Mouse (Mus musculus): ENCODE results near the gene Serpina16.
A peak's percentile ranks its signal among the peaks of the same experiment; 100 is the strongest.

The Serpina16 gene

DNA sequence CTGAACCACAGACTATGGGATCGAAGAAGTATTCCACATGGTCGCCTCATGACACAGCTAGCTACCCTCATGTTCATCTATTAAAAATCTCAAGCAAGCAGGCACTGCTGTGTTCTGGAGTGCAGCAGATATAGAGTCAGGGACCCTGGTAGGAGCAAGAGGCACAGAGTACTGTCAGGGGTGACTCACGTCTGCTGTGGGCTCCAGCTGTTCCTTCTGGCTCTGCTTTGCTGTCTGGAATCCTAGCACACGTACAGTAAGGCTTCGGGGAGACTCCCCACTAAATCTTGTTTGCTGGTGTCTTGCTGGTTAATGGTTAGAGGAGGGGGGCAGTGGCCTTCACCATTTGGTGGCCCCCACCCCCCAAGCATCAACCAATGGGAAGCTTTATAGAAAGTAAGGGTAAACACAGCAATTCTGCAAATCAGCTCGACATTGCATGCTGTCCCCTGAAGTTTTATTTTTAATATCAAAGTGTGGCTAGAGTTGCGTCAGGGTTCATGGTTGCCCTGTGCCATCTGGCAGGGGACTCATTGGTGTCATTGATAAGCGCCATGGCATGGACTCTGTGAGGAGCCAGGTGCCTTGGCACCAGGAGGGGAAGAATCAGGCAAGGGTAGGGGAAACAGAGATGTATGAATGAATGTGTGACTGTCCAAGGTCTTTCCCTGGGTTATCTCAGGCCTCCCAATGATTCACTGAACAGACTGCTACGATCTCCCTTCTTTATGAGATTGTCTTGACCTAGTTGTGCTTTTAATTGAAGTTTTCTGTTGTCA, 18.9 kb downstream of the Serpina16 start, which contains the start of gene Serpina6:
Serpina6 (minus strand) TSS at position 365 of the 779 bp plus-strand sequence.
- no peak for DNase-seq (ENCODE audit: low read depth)

DNA sequence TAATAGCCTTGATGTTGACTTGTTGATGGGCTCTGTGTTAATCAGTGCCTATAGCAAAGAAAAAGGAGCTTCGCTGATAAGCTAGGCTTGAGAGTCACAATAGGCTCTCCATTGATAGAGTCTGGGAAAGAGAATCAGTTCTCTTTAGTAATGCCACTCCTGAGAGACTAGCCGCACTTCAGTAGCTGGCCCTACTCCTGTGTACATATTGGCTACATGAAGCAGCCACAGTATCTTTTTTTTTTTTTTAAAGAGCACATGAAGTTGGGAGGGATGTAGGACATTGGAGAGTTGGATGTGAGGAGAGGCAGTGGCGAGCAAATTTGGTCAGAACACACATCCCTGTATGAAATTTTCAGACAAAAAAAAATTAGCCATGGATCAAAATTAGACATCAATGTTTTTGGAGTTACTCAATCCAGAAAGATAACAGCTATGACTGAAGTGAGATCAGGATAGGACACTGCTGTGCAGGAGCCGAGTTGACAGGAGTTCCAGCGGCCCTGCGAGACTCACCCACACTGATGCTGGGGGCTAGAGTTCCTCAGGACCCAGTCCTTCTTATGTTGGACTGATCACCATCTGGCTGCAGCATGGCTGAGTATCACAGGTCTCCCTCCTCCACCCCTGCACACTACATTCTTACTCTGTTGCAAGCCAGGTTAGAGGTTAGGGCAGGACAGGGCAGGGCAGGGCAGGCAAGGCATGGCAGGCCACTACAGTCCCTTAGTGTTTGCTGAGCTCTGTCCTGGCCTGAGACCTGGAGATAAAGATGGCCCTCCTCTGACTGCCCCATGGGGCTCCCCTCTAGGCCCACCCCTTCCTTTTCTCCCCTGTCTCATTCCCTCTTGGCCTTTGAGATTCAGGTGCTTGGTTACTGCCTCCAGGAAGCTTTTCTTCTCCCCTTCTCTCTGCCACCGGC, 20.6 kb downstream of the Serpina16 start:
- DNase-seq (ENCODE audit: low read depth) = no peak

DNA sequence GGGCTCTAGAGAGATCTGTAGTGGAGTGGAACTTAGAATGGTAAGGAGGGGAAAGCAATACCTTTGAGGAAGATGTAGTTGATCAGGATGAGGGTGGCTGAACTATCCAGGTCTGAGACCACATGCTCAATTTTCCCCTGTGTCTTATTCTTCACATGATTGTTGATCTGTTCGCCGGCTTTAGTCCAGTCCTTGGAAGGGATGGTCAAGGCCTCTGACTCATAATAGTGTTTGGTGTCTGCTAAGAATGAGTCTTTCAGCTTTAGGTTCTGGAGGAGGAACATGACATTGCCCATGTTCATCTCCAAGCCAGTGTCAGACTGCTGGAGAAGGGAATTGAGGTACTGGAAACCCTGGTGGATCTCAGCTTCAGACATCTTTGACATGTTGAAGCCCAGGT, 22.1 kb downstream of the Serpina16 start:
- DNase-seq (ENCODE audit: low read depth) = no peak

DNA sequence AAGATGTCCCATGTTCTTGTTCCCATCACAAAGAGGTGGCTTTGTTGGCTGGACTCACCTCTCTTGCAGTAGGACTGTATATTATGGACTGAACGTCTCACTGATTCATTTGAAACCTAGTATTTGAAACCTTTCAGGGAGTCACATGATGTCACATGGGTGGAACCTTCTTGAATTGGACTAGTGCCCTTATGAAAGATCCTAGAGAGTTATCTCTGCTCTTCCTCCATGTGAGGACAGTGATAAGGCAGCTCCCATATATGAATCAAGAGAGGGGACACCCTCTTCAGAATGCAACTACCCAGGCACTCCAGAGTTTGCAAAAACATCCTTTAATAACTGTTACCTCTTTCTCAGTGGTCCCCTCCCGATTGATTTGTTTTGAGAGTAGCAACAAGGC, 29.6 kb downstream of the Serpina16 start:
- DNase-seq (ENCODE audit: low read depth) = no peak

DNA sequence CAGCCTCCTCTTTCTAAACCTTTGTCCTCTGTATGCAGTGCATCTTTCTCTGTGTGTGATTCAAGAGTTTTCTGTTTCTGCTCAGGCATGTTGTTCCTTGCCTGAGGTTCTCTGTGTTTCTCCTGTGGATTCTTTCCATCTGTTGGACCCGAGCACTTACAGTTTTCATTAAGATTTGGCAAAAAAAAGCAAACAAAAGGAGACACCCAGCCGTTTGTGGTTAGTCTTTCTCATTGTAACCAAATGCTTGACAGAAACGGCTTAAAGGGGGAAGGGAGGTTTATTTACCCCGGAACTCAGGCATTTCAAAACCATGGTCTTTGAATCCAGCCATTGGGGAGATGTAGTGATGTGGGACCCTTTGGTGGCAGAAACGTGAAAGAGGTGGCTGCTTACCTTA, 31.3 kb downstream of the Serpina16 start:
- no peak for DNase-seq (ENCODE audit: low read depth)

DNA sequence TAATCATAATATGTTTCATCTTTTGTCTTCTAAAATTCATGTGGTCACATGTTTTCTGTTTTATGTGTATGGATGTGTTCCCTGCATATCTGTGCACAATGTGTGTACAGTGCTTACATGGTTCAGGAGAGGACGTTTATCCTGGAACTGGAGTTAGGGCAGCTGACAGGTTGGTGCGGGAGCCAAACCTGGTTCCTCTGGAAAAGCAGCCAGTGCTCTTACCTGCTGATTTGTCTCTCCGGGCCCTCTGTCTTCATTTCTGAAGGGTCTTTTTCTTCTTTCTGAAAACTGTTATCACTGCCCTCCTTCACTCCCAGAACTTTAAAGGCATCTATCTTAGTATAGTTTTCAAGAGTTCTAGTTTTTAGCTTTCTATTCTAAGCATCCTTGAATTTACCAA, 32.1 kb downstream of the Serpina16 start:
- DNase-seq (ENCODE audit: low read depth) = no peak

DNA sequence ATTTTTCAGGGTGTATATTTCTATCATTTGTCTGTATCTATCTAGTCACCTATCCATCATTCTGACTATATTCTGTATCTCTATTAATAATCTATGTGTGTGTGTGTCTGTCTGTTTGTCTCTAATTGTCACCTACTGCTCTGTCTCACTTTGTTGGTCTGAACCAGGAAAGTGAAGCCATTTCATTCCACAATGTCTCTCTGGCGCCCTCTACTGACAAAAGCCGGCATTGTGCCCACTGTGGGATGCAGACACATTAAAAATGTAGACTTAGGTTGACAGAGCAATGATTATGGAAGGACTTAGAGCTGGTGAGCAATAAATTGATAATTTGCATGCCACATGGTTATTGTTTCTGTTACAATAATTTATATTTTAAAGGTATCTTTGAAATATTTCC, 32.6 kb downstream of the Serpina16 start:
- peak; percentile 33 for DNase-seq (ENCODE audit: low read depth)

DNA sequence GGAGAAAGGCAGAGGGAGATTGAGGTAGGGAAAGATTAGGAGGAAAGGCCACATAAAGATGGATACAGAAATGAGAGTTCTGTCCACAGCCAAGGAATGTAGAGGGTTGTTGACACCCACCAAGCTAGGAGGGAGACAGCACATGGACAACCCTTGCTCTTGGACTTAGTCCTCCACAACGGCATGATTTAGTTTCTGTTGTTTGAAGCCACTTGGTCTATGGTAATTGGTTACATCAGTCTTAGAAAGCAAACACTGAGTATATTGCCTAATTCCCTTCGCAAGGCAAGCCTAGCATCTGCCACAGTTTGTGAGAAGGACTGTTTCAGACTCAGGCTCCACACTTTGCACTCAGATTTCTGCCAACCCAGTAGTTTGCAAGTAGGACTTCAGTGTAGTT, 40.1 kb downstream of the Serpina16 start:
- no peak for DNase-seq (ENCODE audit: low read depth)

DNA sequence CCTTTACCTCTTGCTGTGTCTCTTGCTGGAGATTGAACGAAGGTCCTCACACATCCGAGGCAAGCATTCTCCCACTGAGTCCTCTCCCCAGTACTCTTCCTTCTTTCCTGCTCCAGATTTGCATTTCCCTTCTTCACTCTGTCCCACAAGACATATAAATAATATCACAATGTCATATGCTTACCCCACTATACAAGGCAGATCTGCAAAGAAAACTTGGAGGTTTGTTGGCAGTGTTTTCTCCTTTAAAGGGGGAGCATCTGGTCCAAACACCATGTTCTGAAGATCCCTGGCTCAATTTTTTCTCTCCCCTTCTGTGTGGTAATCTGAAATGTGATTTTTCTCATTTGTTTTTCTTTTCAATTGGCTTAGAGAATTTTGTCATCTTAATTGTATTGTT, 41.5 kb downstream of the Serpina16 start:
- no peak for DNase-seq (ENCODE audit: low read depth)

DNA sequence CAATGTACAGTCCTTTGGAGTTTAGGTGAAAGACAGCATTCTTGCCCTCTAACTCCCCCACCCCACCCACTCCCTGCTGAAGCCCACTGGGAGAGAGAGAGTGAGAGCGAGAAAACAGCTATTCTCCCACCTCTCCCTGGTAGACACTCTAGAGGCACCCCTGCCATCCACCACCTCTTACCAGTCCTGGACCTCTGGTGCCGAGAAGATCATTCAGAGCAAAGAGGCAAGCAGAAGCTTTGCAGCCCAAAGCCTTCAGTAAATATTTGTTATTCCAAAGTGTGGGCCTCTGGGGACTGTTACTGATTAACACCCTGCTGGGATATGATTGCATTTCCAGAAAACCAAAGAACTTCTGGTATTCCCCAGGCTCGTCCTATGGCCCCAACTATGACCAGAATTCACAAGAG, 44.7 kb downstream of the Serpina16 start, which contains the start of gene Serpina10:
Serpina10 (minus strand) TSS at position 242 of the 410 bp plus-strand sequence.
- DNase-seq (ENCODE audit: low read depth) = no peak
